Mouse (Mus musculus): ENCODE results near the gene Noc3l. TPM values are rescaled to one million over a fixed set of nuclear protein-coding genes. Genes with fewer than 3 reads are reported as not detected.

Gene Noc3l
- polyA plus RNA-seq, 1 experiment from 2014 or later, result 6.9 TPM

- Histone ChIP-seq H3K9ac (peak overlapping the region; percentile 57), H3K9me3 (no peaks in the 10 kb centered on the region), H3K4me3 (replicated peaks) (peak overlapping the region; percentile 78), H3K36me3 (peaks cover 22% of the 10 kb centered on the region; the same call in 1 of the 2 replicates), H3K27me3 (replicated peaks) (no peaks in the 10 kb centered on the region), H3K4me1 (no peaks in the 10 kb centered on the region; the same call in 1 of the 2 replicates), H3K4me2 (peak overlapping the region; percentile 66), H3K27ac (no peak overlapping the region)
- no peak for ATAC-seq (ENCODE audit: insufficient read depth, low FRiP score, low read depth)
- 31% methylated on average over 8 of the region's 8 CpGs for WGBS
These were observed 846 bp downstream of the Noc3l start for GRCm38 (mm10) chr19:38818191-38818590.

GRCm38 (mm10) chr19:38798801-38799200 is 20.2 kb downstream of the Noc3l start:
- Histone ChIP-seq H3K9me3 (no peaks in the 10 kb centered on the region), H3K27me3 (replicated peaks) (no peaks in the 10 kb centered on the region), H3K4me1 (no peaks in the 10 kb centered on the region), H3K27ac (no peak overlapping the region), H3K4me3 (replicated peaks) (no peak overlapping the region), H3K9ac (no peak overlapping the region), H3K4me2 (no peak overlapping the region), H3K36me3 (peaks cover 26% of the 10 kb centered on the region)
- WGBS, result 83% methylated on average over 6 of the region's 6 CpGs
- no peak for ATAC-seq (ENCODE audit: insufficient read depth, low FRiP score, low read depth)

DNA sequence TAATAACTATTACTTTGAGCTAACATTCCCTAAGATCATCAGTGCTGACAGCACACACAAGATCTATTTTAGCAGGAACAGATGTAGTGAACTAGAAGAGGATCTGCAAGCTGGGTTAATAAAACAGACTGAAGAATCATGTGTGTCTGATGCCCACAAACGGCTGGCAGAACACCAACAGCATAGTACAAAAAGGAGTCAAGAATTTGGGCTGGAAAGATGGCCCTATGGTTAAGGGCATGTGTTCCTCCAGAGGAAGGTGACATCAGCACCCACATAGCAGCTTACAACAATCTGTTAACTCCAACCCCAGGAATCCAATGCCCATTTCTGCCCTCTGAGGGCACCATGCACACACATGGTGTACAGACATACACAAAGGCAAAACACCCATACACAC is 20.7 kb downstream of the Noc3l start:
- H3K4me2 ChIP-seq, result no peak overlapping the region
- H3K4me1 ChIP-seq, result no peaks in the 10 kb centered on the region
- H3K9ac ChIP-seq, result no peak overlapping the region
- H3K36me3 ChIP-seq, result peaks cover 28% of the 10 kb centered on the region
- H3K27ac ChIP-seq, result no peak overlapping the region
- no peak for ATAC-seq (ENCODE audit: insufficient read depth, low FRiP score, low read depth)
- no peaks in the 10 kb centered on the region for H3K27me3 ChIP-seq (replicated peaks)
- no peak overlapping the region for H3K4me3 ChIP-seq (replicated peaks)
- WGBS, result 87% methylated on average over 1 of the region's 1 CpGs
- no peaks in the 10 kb centered on the region for H3K9me3 ChIP-seq

DNA sequence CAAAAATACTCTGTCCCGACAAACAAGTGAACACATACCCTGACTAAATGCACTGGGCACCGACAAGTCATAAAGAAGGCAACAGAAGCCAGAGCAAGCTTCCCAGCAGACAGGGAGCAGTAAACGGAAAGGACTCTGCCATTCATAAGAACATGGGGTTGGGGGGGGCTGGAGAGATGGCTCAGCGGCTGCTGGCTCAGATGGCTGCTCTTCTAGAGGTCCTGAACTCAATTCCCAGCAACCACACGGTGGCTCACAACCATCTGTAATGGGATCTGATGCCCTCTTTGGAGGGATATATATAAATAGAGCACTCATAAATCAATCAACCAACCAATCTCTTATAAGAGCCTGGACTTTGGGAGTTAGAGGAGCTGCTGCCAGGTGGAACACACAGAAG is 22.5 kb downstream of the Noc3l start:
- Histone ChIP-seq H3K9ac (no peak overlapping the region), H3K4me2 (no peak overlapping the region), H3K36me3 (peaks cover 30% of the 10 kb centered on the region; the same call in 1 of the 2 replicates), H3K27me3 (replicated peaks) (no peaks in the 10 kb centered on the region), H3K9me3 (no peaks in the 10 kb centered on the region), H3K4me1 (no peaks in the 10 kb centered on the region), H3K27ac (no peak overlapping the region), H3K4me3 (replicated peaks) (no peak overlapping the region)
- no peak for ATAC-seq (ENCODE audit: insufficient read depth, low FRiP score, low read depth)
- 76% methylated on average over 5 of the region's 5 CpGs for WGBS

GRCm38 (mm10) chr19:38793563-38794045 is 25.4 kb downstream of the Noc3l start:
- no peak overlapping the region for H3K27ac ChIP-seq
- H3K9ac ChIP-seq, result no peak overlapping the region
- H3K4me2 ChIP-seq, result no peak overlapping the region
- no peaks in the 10 kb centered on the region for H3K27me3 ChIP-seq (replicated peaks)
- peaks cover 34% of the 10 kb centered on the region; the same call in 1 of the 2 replicates for H3K36me3 ChIP-seq
- no peak overlapping the region for H3K4me3 ChIP-seq (replicated peaks)
- ATAC-seq (ENCODE audit: insufficient read depth, low FRiP score, low read depth), result no peak
- H3K4me1 ChIP-seq, result no peaks in the 10 kb centered on the region
- 90% methylated on average over 7 of the region's 7 CpGs for WGBS
- H3K9me3 ChIP-seq, result no peaks in the 10 kb centered on the region

- H3K4me2 ChIP-seq, result no peak overlapping the region
- no peak overlapping the region for H3K4me3 ChIP-seq (replicated peaks)
- H3K36me3 ChIP-seq, result peaks cover 16% of the 10 kb centered on the region; the same call in 1 of the 2 replicates
- no peak for ATAC-seq (ENCODE audit: insufficient read depth, low FRiP score, low read depth)
- no peaks in the 10 kb centered on the region for H3K27me3 ChIP-seq (replicated peaks)
- H3K4me1 ChIP-seq, result no peaks in the 10 kb centered on the region
- H3K9ac ChIP-seq, result no peak overlapping the region
- WGBS, result 86% methylated on average over 6 of the region's 6 CpGs
- H3K9me3 ChIP-seq, result no peaks in the 10 kb centered on the region
- H3K27ac ChIP-seq, result no peak overlapping the region
These were observed 31.3 kb downstream of the Noc3l start for GRCm38 (mm10) chr19:38787756-38788155.

DNA sequence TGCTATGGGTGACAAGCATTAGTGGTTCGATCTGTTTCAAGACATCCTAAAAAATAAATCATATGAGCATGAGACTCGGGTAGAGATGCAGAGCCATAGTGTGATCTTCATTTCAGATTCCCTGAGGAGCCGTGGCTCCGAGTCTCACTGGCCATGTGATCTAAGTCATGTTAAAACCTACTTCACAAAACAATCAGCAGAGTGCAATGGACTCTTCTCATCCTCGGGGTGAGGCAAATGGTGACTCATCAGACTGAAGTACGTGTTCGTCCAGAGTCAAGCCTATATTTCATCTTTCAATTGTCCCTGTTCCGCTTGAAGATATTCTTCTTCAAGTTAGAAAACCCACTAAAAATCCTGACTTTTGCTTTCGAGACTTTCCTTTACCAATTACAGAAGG is 35.5 kb downstream of the Noc3l start:
- Histone ChIP-seq H3K4me3 (replicated peaks) (no peak overlapping the region), H3K4me1 (no peaks in the 10 kb centered on the region), H3K27me3 (replicated peaks) (no peaks in the 10 kb centered on the region), H3K27ac (no peak overlapping the region), H3K9me3 (no peaks in the 10 kb centered on the region), H3K4me2 (no peak overlapping the region), H3K36me3 (no peaks in the 10 kb centered on the region), H3K9ac (no peak overlapping the region)
- ATAC-seq (ENCODE audit: insufficient read depth, low FRiP score, low read depth), result no peak
- WGBS, result 78% methylated on average over 9 of the region's 9 CpGs

DNA sequence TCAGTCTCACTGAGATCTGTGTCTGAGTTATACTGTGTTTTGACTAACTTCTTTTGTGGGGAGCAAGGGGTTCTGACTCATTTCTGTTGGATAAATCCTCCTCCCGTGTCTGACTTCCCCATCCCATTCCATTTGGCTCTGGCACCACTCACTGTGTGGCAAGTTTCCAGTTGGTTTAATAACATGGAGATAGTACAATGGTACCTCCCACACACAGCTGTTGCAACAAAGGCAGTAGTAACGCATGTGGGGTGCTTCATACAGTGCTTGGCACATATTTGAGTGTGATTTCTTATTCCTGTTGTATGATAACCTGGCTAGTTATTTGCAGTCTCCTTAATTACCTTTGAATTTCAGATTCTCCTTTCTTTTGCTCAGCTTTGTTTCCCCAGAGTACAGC is 40.2 kb downstream of the Noc3l start:
- Histone ChIP-seq H3K27me3 (replicated peaks) (no peaks in the 10 kb centered on the region), H3K4me1 (no peaks in the 10 kb centered on the region), H3K36me3 (no peaks in the 10 kb centered on the region), H3K9me3 (no peaks in the 10 kb centered on the region), H3K9ac (no peak overlapping the region), H3K4me3 (replicated peaks) (no peak overlapping the region), H3K27ac (no peak overlapping the region), H3K4me2 (no peak overlapping the region)
- WGBS, result 58% methylated on average over 2 of the region's 2 CpGs
- ATAC-seq (ENCODE audit: insufficient read depth, low FRiP score, low read depth), result no peak

DNA sequence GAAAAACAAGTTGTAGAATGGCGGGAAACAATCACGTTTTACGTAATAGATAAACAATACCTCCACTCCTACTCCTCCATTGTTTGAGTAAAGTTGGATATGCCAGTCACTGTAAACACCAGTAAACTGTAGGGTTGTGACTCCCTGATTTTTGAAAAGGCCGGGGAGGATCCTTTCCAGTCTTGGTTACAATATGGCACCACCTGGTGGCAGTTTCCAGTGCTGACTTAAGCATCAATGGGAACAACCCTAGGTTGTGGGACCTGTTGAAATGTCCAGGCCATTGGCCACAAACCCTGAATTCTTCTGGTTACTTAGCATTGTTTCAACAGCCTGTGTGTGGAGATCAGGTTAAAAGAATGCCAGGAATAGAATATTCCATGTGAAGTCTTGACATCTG is 43.5 kb downstream of the Noc3l start:
- 51% methylated on average over 4 of the region's 4 CpGs for WGBS
- no peaks in the 10 kb centered on the region for H3K27me3 ChIP-seq (replicated peaks)
- no peaks in the 10 kb centered on the region for H3K9me3 ChIP-seq
- H3K36me3 ChIP-seq, result no peaks in the 10 kb centered on the region
- no peak overlapping the region for H3K4me3 ChIP-seq (replicated peaks)
- ATAC-seq (ENCODE audit: insufficient read depth, low FRiP score, low read depth), result no peak
- no peaks in the 10 kb centered on the region for H3K4me1 ChIP-seq
- H3K27ac ChIP-seq, result no peak overlapping the region
- no peak overlapping the region for H3K9ac ChIP-seq
- no peak overlapping the region for H3K4me2 ChIP-seq

DNA sequence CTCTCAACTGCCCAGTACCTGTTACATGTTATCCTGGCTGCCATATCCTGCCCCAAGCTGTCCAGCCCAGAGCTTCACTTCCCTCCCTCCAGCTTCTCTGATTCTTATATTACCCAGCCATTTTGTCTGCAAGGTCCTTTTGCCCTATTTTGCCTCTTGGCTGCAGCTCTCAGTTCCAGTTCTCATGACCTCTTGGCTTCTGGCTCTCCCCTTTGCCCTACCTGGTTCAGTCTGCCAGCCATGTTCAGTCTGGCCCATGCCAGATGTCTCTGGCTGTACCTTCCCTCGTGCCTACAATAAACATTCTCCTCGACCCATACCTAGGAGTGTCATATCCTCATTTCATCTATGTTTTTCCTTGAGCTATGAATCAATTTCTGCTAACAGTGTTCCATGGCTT is 52.7 kb downstream of the Noc3l start:
- H3K27ac ChIP-seq, result no peak overlapping the region
- no peaks in the 10 kb centered on the region for H3K36me3 ChIP-seq
- no peaks in the 10 kb centered on the region for H3K27me3 ChIP-seq (replicated peaks)
- no peak overlapping the region for H3K4me3 ChIP-seq (replicated peaks)
- H3K9ac ChIP-seq, result no peak overlapping the region
- no peaks in the 10 kb centered on the region for H3K4me1 ChIP-seq
- ATAC-seq (ENCODE audit: insufficient read depth, low FRiP score, low read depth), result no peak
- H3K9me3 ChIP-seq, result no peaks in the 10 kb centered on the region
- no peak overlapping the region for H3K4me2 ChIP-seq
- WGBS, result 66% methylated on average over 2 of the region's 2 CpGs

GRCm38 (mm10) chr19:38760441-38760840 is 58.6 kb downstream of the Noc3l start:
- 71% methylated on average over 3 of the region's 3 CpGs for WGBS

GRCm38 (mm10) chr19:38758685-38759472 is 60.2 kb downstream of the Noc3l start:
- Histone ChIP-seq H3K4me1 (no peaks in the 10 kb centered on the region), H3K4me2 (no peak overlapping the region), H3K4me3 (replicated peaks) (no peak overlapping the region), H3K36me3 (no peaks in the 10 kb centered on the region), H3K27ac (no peak overlapping the region; the same call in 1 of the 2 replicates), H3K9me3 (no peaks in the 10 kb centered on the region), H3K9ac (no peak overlapping the region), H3K27me3 (replicated peaks) (no peaks in the 10 kb centered on the region)
- WGBS, result 65% methylated on average over 7 of the region's 7 CpGs
- no peak for ATAC-seq (ENCODE audit: insufficient read depth, low FRiP score, low read depth)

More at GRCm38 (mm10) chr19:38760441-38760840, 58.6 kb downstream of the Noc3l start:
- Histone ChIP-seq H3K4me2 (no peak overlapping the region), H3K9ac (no peak overlapping the region), H3K36me3 (no peaks in the 10 kb centered on the region), H3K27ac (no peak overlapping the region), H3K4me3 (replicated peaks) (no peak overlapping the region), H3K27me3 (replicated peaks) (no peaks in the 10 kb centered on the region), H3K4me1 (no peaks in the 10 kb centered on the region), H3K9me3 (no peaks in the 10 kb centered on the region)
- ATAC-seq (ENCODE audit: insufficient read depth, low FRiP score, low read depth), result no peak
